22 mouse cellular contexts compared by ENCODE assay signal in genomic region chr6:125641146-125641545, GRCm38 (mm10). TPM values are rescaled to one million over a fixed set of nuclear protein-coding genes. Genes with fewer than 3 reads are reported as not detected.
DNase-seq lines count a peak whose midpoint lies in the region; ATAC-seq and TF ChIP-seq lines count a peak whose summit lies in the region.
"Had no signal": no experiment of that assay in that cellular context is flagged by ENCODE, and none has a peak within 500 bp of the region (broad histone marks: within the 10 kb centered on the region; RNA-seq: fewer than 3 reads in every experiment).

No protein-coding gene starts in this region.

- DNase-seq in layer of hippocampus, adult 2 months (ENCODE audit: low spot score in 2 of 2), result peak; percentile 30 to 32
- no peak for DNase-seq in layer of hippocampus, adult 9-10 months (ENCODE audit: low spot score)
- DNase-seq in frontal cortex, postnatal 36 days (ENCODE audit: low spot score in 2 of 2), result peak; percentile 40 to 66
- DNase-seq in layer of hippocampus, adult 9-11 months, result peak; percentile 57
- peak; percentile 40 for DNase-seq in right cerebral cortex, postnatal 25 days
- DNase-seq in retina, embryonic 14.5 days (ENCODE audit: low spot score), result no peak
- DNase-seq: adrenal gland, adult 2 months; cerebellum, adult 9-11 months; gastrocnemius, postnatal 10 days; heart, adult 2 months; heart, postnatal 36 days; kidney, adult 9 months; kidney, postnatal 4 days; thymus, postnatal 25 days had no signal

- TF ChIP-seq CTCF in layer of hippocampus, adult 2 months (conservative IDR thresholded peaks at IDR 0.05), result no peak

- no peak for ATAC-seq in granulocyte monocyte progenitor cell, adult 5-6 weeks (replicated peaks; ENCODE audit: poor library complexity, severe bottlenecking)
- ATAC-seq: forebrain, embryonic 15.5 days; midbrain, embryonic 13.5 days had no signal

- no peak overlapping the region for H3K27ac ChIP-seq in layer of hippocampus, adult 2 months
- H3K27ac ChIP-seq: forebrain, embryonic 15.5 days; heart, adult 2 months; hindbrain, embryonic 15.5 days; intestine, embryonic 15.5 days; limb, embryonic 13.5 days; liver, embryonic 14.5 days; lung, embryonic 15.5 days; midbrain, embryonic 13.5 days had no signal

- no peak overlapping the region for H3K4me3 ChIP-seq in layer of hippocampus, adult 2 months
- H3K4me3 ChIP-seq: forebrain, embryonic 15.5 days; heart, adult 2 months; hindbrain, embryonic 15.5 days; intestine, embryonic 15.5 days; limb, embryonic 13.5 days; lung, embryonic 15.5 days; midbrain, embryonic 13.5 days had no signal

RNA-seq across cellular contexts. Expression of gene Ano2, which starts 49.1 kb away (rescaled TPM):
- total RNA-seq in layer of hippocampus, adult 2 months (2021), result 1 to 10 TPM; 5.6 to 8.3 TPM
- total RNA-seq in granulocyte monocyte progenitor cell, adult 5-6 weeks (2014; fragmentation: Nextera tagmentation), result not detected in 2 replicates
- total RNA-seq in granulocyte monocyte progenitor cell, adult 5-6 weeks (2017), result not detected in 2 replicates
- total RNA-seq: heart, postnatal 36 days had no signal

Comparison
In these comparisons a context has a peak if more than half of its experiments do, and no peak if none do; other contexts are left out.
1. DNase-seq: peak in layer of hippocampus, adult 2 months (2 of 2), frontal cortex, postnatal 36 days (2 of 2), layer of hippocampus, adult 9-11 months (single experiment) and right cerebral cortex, postnatal 25 days (single experiment); none in layer of hippocampus, adult 9-10 months (single experiment) and retina, embryonic 14.5 days (single experiment).
2. RNA of gene Ano2, which starts 49.1 kb away (total RNA-seq): 5.6 to 8.3 TPM in layer of hippocampus, adult 2 months; not detected in granulocyte monocyte progenitor cell, adult 5-6 weeks; every median in the first group is over 4 times any median in the second.